Mouse (Mus musculus): ENCODE measurements around the gene Pcdh11x. TPM values are rescaled to one million over a fixed set of nuclear protein-coding genes. Genes with fewer than 3 reads are reported as not detected.

The Pcdh11x gene
- 0.10 TPM for polyA plus RNA-seq (2017; shearing (Covaris generic))

DNA sequence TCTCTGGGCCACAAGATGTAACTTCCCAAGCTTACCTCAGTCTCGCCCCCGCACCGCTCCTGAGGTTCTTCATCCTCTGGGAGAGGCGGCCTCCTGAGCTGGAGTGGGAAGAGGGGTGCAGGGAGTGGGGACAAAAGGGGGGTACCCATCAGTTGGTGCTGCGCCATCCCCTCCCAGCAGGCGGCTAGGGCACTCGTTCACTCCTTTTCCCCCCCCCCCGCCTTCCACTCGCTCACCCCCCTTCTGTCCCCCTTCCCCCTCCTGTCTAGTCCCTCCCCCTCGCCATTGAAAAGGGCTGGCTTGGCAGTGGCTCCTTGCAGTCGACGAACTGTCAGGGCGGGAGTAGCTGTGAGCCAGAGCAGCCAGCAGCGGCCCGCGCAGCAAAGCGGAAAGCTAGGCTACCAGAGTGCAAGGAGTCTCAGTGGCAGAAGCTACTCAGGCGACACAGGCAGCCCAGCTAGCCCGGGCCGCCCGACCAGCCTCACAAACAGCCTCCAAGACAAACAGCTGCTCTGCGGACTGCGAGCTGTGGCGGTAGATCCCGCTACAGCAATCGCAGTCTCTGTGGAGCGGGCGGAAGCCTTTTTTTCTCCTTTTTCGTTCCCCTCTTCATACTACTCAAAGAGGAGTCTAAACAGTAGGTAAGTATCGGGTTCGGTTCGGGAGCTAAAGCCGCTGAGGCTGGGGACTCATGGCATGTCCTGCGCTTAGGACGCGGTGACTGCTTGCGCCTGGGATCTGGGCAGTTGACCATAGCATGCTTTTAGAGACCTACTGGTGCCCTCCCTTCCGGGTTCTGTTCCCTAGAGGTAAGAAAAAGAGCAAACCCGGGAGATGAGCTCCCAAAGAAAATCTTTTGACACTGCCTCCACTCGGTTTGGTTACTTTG, at the start of gene Pcdh11x:
Gene Pcdh11x (plus strand): TSS at position 249 of the 889 bp plus-strand sequence.

DNA sequence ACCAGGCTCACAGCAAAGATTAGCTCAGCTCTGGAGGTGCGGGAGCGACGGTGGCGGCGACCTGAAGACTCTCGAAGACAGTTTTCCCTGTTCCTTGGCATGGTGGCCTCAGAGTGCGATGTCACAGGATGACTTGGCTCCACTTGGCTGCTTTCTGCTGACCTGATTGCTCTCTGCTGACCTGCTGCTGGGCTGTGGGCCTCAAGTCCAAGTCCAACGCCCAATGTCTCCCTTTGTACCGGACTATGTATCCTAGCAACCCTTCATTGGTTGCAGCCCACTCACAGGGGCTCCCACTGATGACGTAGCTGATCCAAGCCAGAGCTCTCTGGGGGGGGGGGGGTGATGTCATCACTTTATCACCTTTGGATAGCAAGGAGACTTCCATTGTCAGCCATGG, 22.9 kb downstream of the Pcdh11x start, which contains the start of gene H2afb3:
Gene H2afb3 (minus strand): TSS at position 101 of the 400 bp plus-strand sequence.

Other genes with a start within 250 kb of the Pcdh11x start
- not detected for gene H2afb3, start 22.8 kb downstream of the Pcdh11x start, polyA plus RNA-seq (2017; shearing (Covaris generic))

Measured in CD4-positive, CD25-positive, alpha-beta regulatory T cell, adult 9 weeks (primary cell).